Mouse (Mus musculus) ES-E14 (cell line): ENCODE data around the gene St6galnac6.

ENCODE experiments used
- CHD2 ChIP-seq: IDR thresholded peaks from 2 replicates; pipeline ENCODE4 v1.6.1; 2014; ENCODE audit warnings: mild to moderate bottlenecking, low read depth, low read length, inconsistent platforms
- HCFC1 ChIP-seq: IDR thresholded peaks from 2 replicates; pipeline ENCODE4 v1.6.1; 2012; ENCODE audit warnings: low read length, inconsistent platforms, borderline replicate concordance; ENCODE audit not compliant: insufficient read depth
- MAFK ChIP-seq: IDR thresholded peaks from 2 replicates; pipeline ENCODE4 v1.6.1; 2014; ENCODE audit warnings: mild to moderate bottlenecking, low read depth, low read length, inconsistent platforms; ENCODE audit not compliant: insufficient read depth
- ZC3H11A ChIP-seq: IDR thresholded peaks from 2 replicates; pipeline ENCODE4 v1.6.1; 2012; ENCODE audit warnings: low read depth, mild to moderate bottlenecking, inconsistent platforms, low read length, borderline replicate concordance
- ZNF384 ChIP-seq: IDR thresholded peaks from 2 replicates; pipeline ENCODE4 v1.6.1; 2012; ENCODE audit warnings: low read depth, low read length, inconsistent platforms

GRCm38 (mm10) chr2:32608778-32609435 lies 9.4 kb downstream of the St6galnac6 start:
- TF ChIP-seq CHD2 (no peak), MAFK (no peak), ZC3H11A (no peak), HCFC1 (no peak), ZNF384 (no peak)
